19 mouse cellular contexts compared by ENCODE assay signal in the genomic region with DNA sequence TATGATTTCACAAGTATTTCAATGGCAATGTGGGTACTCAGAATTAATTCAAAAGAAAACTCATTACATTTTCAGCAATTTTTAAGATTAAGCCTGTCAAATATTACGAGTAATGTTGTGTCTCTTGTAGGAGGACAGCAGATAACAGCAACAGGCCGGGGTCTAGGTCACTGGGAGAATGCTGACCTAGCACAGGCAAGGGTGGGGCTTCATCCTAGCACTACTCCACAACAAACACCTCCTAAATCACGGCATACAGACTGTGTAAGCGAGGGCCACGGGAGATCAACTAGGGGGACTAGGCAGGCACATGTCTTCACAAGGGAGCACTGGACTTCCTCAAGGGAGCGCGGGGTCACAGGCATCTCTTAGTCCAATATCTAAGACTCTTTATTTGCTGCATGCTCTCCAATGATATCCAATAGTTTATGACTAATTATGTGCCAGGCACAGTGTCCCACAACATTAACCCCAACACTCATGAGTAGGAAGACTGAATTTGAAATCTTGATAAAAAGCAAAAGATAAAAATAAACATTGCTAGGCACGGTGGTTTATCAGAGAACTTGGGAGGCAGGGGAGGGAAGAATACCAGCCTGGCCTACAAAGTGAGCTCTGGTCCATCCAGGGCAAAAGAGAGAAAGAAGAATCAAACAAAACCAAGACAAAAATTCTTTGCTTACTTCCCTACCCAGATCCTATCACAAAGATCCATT. TPM values are rescaled to one million over a fixed set of nuclear protein-coding genes. Genes with fewer than 3 reads are reported as not detected.
DNase-seq lines count a peak whose midpoint lies in the region; ATAC-seq and TF ChIP-seq lines count a peak whose summit lies in the region.
"Had no signal": no experiment of that assay in that cellular context is flagged by ENCODE, and none has a peak within 500 bp of the region (broad histone marks: within the 10 kb centered on the region; RNA-seq: fewer than 3 reads in every experiment).

No protein-coding gene starts in this region.

- DNase-seq in gastrocnemius, adult 2 months: no peak
- DNase-seq in gastrocnemius, adult 18-20 months (ENCODE audit: low spot score): no peak
- no peak for DNase-seq in liver, embryonic 13.5 days
- no peak for DNase-seq in kidney, adult 9 months
- DNase-seq in cerebellum, postnatal 14 days: no peak
- DNase-seq in cerebellum, adult 11 months: no peak
- DNase-seq: cerebellum, adult 9-10 months; gastrocnemius, postnatal 14 days; spleen, adult 18-20 months had no signal

- intact Hi-C loops in gastrocnemius, adult 2 months (cut with DNase I): loop anchor here (10.0 kb wide), 1 partner anchor 75 kb away; no protein-coding TSS in a partner anchor

- no peaks in the 10 kb centered on the region for H3K27me3 ChIP-seq in megakaryocyte, embryonic 14.5 days (replicated peaks)
- no peaks in the 10 kb centered on the region for H3K27me3 ChIP-seq in liver, embryonic 13.5 days
- H3K27me3 ChIP-seq: embryonic facial prominence, embryonic 13.5 days; hindbrain, embryonic 13.5 days; midbrain, embryonic 15.5 days had no signal

- H3K27ac ChIP-seq in gastrocnemius, adult 2 months: peak overlapping the region; percentile 46; the same call in 1 of the 2 replicates
- H3K27ac ChIP-seq in liver, embryonic 13.5 days: peak overlapping the region; percentile 97
- H3K27ac ChIP-seq: embryonic facial prominence, embryonic 13.5 days; hindbrain, embryonic 13.5 days; limb, embryonic 10.5 days; macrophage; midbrain, embryonic 15.5 days had no signal

- H3K4me2 ChIP-seq in liver, embryonic 13.5 days: peak overlapping the region; percentile 66
- H3K4me2 ChIP-seq: embryonic facial prominence, embryonic 13.5 days; hindbrain, embryonic 13.5 days; midbrain, embryonic 15.5 days had no signal

- H3K9me3 ChIP-seq in megakaryocyte, embryonic 14.5 days: no peaks in the 10 kb centered on the region
- H3K9me3 ChIP-seq in liver, embryonic 13.5 days (replicated peaks): no peaks in the 10 kb centered on the region
- H3K9me3 ChIP-seq: embryonic facial prominence, embryonic 13.5 days; hindbrain, embryonic 13.5 days; limb, embryonic 10.5 days; midbrain, embryonic 15.5 days had no signal

- no peak overlapping the region for H3K4me3 ChIP-seq in gastrocnemius, adult 2 months
- peak overlapping the region; percentile 31 for H3K4me3 ChIP-seq in megakaryocyte, embryonic 14.5 days (replicated peaks)
- H3K4me3 ChIP-seq in liver, embryonic 13.5 days (replicated peaks): peak overlapping the region; percentile 41
- H3K4me3 ChIP-seq: embryonic facial prominence, embryonic 13.5 days; hindbrain, embryonic 13.5 days; layer of hippocampus, adult 2 months; limb, embryonic 10.5 days; midbrain, embryonic 15.5 days had no signal

- H3K36me3 ChIP-seq in megakaryocyte, embryonic 14.5 days (replicated peaks; ENCODE audit: low read length): peaks cover 99% of the 10 kb centered on the region
- H3K36me3 ChIP-seq in liver, embryonic 13.5 days: peaks cover 93% of the 10 kb centered on the region

- peak overlapping the region; percentile 60 for H3K9ac ChIP-seq in liver, embryonic 13.5 days
- H3K9ac ChIP-seq: embryonic facial prominence, embryonic 13.5 days; hindbrain, embryonic 13.5 days; midbrain, embryonic 15.5 days had no signal

- peaks cover 94% of the 10 kb centered on the region for H3K4me1 ChIP-seq in megakaryocyte, embryonic 14.5 days
- peaks cover 71% of the 10 kb centered on the region for H3K4me1 ChIP-seq in liver, embryonic 13.5 days (replicated peaks)
- H3K4me1 ChIP-seq: limb, embryonic 10.5 days; midbrain, embryonic 15.5 days had no signal

- WGBS in liver, embryonic 13.5 days (ENCODE audit: insufficient replicate concordance): 41% methylated on average over 8 of the region's 8 CpGs

- no peak for TF ChIP-seq CTCF in gastrocnemius, adult 2 months (IDR thresholded peaks at IDR 0.05)

- ATAC-seq in megakaryocyte, adult 5-6 weeks (ENCODE audit: poor library complexity, severe bottlenecking): no peak
- ATAC-seq in liver, embryonic 13.5 days (ENCODE audit: low read depth): peak; percentile 67
- ATAC-seq: CD4-positive, CD25-positive, alpha-beta regulatory T cell, adult 4 months; midbrain, embryonic 15.5 days had no signal

RNA-seq across cellular contexts. Expression of gene Csnk1d, which starts 11.3 kb away (rescaled TPM):
- total RNA-seq in gastrocnemius, adult 2 months (2021): 10 to 100 TPM; 50.0 to 53.7 TPM
- total RNA-seq in gastrocnemius, adult 18-20 months (2021): 10 to 100 TPM; 48.7 to 57.4 TPM
- polyA plus RNA-seq in megakaryocyte, embryonic 14.5 days (2012; ENCODE audit: insufficient read depth, low replicate concordance): 152 and 176 TPM in 2 replicates
- total RNA-seq in megakaryocyte, adult 5-6 weeks (2015): 56.0 and 64.8 TPM in 2 replicates
- 67.8 and 69.7 TPM in 2 replicates for total RNA-seq in megakaryocyte, adult 5-6 weeks (2017)
- 36.8 and 46.3 TPM in 2 replicates for polyA plus RNA-seq in liver, embryonic 13.5 days (2015; fragmentation: Nextera tagmentation; extraction: Ambion mirVana)

RNA-seq across cellular contexts. Expression of gene Slc16a3, which starts 31.6 kb away (rescaled TPM):
- total RNA-seq in gastrocnemius, adult 2 months (2021): 100 to 1,000 TPM; 295 to 479 TPM
- 100 to 1,000 TPM; 257 to 298 TPM for total RNA-seq in gastrocnemius, adult 18-20 months (2021)
- 673 and 816 TPM in 2 replicates for polyA plus RNA-seq in megakaryocyte, embryonic 14.5 days (2012; ENCODE audit: insufficient read depth, low replicate concordance)
- 21.4 and 24.6 TPM in 2 replicates for total RNA-seq in megakaryocyte, adult 5-6 weeks (2015)
- total RNA-seq in megakaryocyte, adult 5-6 weeks (2017): 35.2 and 40.7 TPM in 2 replicates
- 71.4 and 81.7 TPM in 2 replicates for polyA plus RNA-seq in liver, embryonic 13.5 days (2015; fragmentation: Nextera tagmentation; extraction: Ambion mirVana)

RNA-seq across cellular contexts. Expression of gene Ccdc57, which starts 47.2 kb away (rescaled TPM):
- total RNA-seq in gastrocnemius, adult 2 months (2021): 1 to 10 TPM; 3.4 to 3.6 TPM
- 1 to 10 TPM; 3.0 to 3.5 TPM for total RNA-seq in gastrocnemius, adult 18-20 months (2021)
- 2.0 TPM in 1 of 2 replicates, not detected in the other for polyA plus RNA-seq in megakaryocyte, embryonic 14.5 days (2012; ENCODE audit: insufficient read depth, low replicate concordance)
- total RNA-seq in megakaryocyte, adult 5-6 weeks (2015): 0.30 and 1.2 TPM in 2 replicates
- total RNA-seq in megakaryocyte, adult 5-6 weeks (2017): 2.1 and 2.4 TPM in 2 replicates
- polyA plus RNA-seq in liver, embryonic 13.5 days (2015; fragmentation: Nextera tagmentation; extraction: Ambion mirVana): 1.8 TPM in 2 replicates

RNA-seq across cellular contexts. Expression of gene Cd7, which starts 59.3 kb away (rescaled TPM):
- not detected for total RNA-seq in gastrocnemius, adult 2 months (2021)
- not detected for total RNA-seq in gastrocnemius, adult 18-20 months (2021)
- polyA plus RNA-seq in megakaryocyte, embryonic 14.5 days (2012; ENCODE audit: insufficient read depth, low replicate concordance): 28.5 and 38.2 TPM in 2 replicates
- total RNA-seq in megakaryocyte, adult 5-6 weeks (2015): 52.3 and 53.9 TPM in 2 replicates
- total RNA-seq in megakaryocyte, adult 5-6 weeks (2017): 14.8 and 17.3 TPM in 2 replicates
- 0.39 and 0.53 TPM in 2 replicates for polyA plus RNA-seq in liver, embryonic 13.5 days (2015; fragmentation: Nextera tagmentation; extraction: Ambion mirVana)
- total RNA-seq: gastrocnemius, postnatal 14 days; layer of hippocampus, adult 2 months had no signal
- polyA plus RNA-seq: forebrain, embryonic 11.5 days; hindbrain, embryonic 13.5 days; limb, embryonic 10.5 days; midbrain, embryonic 15.5 days had no signal

Comparison
In these comparisons a context has a peak if more than half of its experiments do, and no peak if none do; other contexts are left out.
1. RNA of gene Slc16a3, which starts 31.6 kb away (total RNA-seq): 295 to 479 TPM in gastrocnemius, adult 2 months and 257 to 298 TPM in gastrocnemius, adult 18-20 months; 21.4 to 40.7 TPM in megakaryocyte, adult 5-6 weeks; every median in the first group is over 4 times any median in the second.